Mouse (Mus musculus) testis, adult 2 months (tissue): Measurements from ENCODE around the gene Ddx51.

Experiments
- CTCF ChIP-seq: fragments of 200-500 bp; IDR thresholded peaks from 2 replicates; pipeline ENCODE4 v1.5.1; 2012; ENCODE audit warnings: low read depth, mild to moderate bottlenecking, inconsistent platforms, low read length, moderate library complexity; ENCODE audit not compliant: control insufficient read depth, insufficient read depth, insufficient replicate concordance
- POLR2A ChIP-seq: fragments of 200-500 bp; IDR thresholded peaks from 2 replicates; pipeline ENCODE4 v1.6.1; 2012; ENCODE audit warnings: low read depth, mild to moderate bottlenecking, inconsistent platforms, low read length, moderate library complexity; ENCODE audit not compliant: control insufficient read depth

DNA sequence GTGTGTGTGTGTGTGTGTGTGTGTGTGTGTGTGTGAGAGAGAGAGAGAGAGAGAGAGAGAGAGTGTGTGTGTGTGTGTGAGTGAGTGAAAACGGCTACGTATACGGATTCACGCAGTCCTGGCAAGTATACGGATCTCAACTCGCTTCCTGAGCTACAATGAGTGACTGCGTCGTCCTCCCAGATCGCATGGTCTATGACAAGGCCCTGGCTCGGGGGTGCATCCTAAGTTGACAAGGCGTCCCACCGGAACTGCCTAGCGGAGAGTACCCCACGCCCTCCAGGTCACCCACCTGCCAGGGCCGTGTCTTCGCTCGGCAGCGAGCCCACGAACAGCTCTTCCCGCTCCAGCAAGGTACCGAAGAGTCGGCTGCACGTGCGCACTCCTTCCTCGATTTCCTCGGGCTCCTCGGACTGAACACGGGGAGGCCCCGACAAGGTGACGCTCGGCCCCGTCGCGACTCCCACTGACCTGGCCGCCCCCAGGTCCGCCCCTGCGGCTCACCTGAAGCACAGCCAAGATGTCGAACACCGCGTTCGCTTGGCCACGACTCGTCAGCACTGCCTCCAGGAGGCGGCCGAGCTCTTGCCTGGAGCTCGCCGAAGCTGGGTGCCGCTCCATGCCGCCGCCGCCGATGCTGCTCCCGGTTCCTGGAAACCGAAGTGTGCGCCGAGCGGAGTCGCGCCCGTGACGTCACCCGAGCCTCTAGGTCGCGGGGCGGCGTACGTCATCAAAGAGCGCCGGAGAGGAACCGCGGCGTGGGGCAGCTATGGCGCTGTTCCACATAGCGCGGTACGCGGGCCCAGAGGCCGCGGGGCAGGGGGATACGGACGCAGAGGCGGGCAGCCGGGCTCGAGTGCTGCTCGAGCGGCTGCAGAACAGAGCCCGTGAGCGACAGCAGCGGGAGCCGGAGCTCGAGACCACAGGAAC is at the start of gene Ddx51, which contains the start of gene Noc4l:
- no peak for TF ChIP-seq CTCF
- TF ChIP-seq POLR2A: peak; percentile 55
